Mouse (Mus musculus): ENCODE measurements around the gene Fam213a. TPM values are rescaled to one million over a fixed set of nuclear protein-coding genes. Genes with fewer than 3 reads are reported as not detected.

The Fam213a gene
- polyA plus RNA-seq, 1 experiment from 2014 or later = 50.5 TPM

Other genes starting within 250 kb of the Fam213a start
- 0.32 and 0.55 TPM in 2 replicates for gene Sh2d4b, start 120.5 kb downstream of the Fam213a start, polyA plus RNA-seq (2016; fragmentation: Nextera tagmentation; extraction: Ambion mirVana)
- 89.3 and 93.9 TPM in 2 replicates for gene Tspan14, start 47.0 kb downstream of the Fam213a start, polyA plus RNA-seq (2016; fragmentation: Nextera tagmentation; extraction: Ambion mirVana)
- 0.36 TPM in 1 of 2 replicates, not detected in the other for gene Dydc2, start 55.4 kb upstream of the Fam213a start, polyA plus RNA-seq (2016; fragmentation: Nextera tagmentation; extraction: Ambion mirVana)
- gene Dydc1, start 59.1 kb upstream of the Fam213a start, polyA plus RNA-seq (2016; fragmentation: Nextera tagmentation; extraction: Ambion mirVana) = not detected in 2 replicates
- gene Mat1a, start 91.2 kb upstream of the Fam213a start, polyA plus RNA-seq (2016; fragmentation: Nextera tagmentation; extraction: Ambion mirVana) = not detected in 2 replicates
- gene Sftpa1, start 118.0 kb upstream of the Fam213a start, polyA plus RNA-seq (2016; fragmentation: Nextera tagmentation; extraction: Ambion mirVana) = not detected in 2 replicates
- not detected in 2 replicates for gene Mbl1, start 137.7 kb upstream of the Fam213a start, polyA plus RNA-seq (2016; fragmentation: Nextera tagmentation; extraction: Ambion mirVana)
- gene Sftpd, start 171.4 kb upstream of the Fam213a start, polyA plus RNA-seq (2016; fragmentation: Nextera tagmentation; extraction: Ambion mirVana) = not detected in 2 replicates